Mouse (Mus musculus): ENCODE measurements around the gene Ppie.

GRCm38 (mm10) chr4:123116011-123116410 is 23.7 kb downstream of the Ppie start, which contains the start of gene Oxct2b:
- no peak for TF ChIP-seq POLR2A (IDR thresholded peaks at IDR 0.05; ENCODE audit: insufficient read depth, low read depth, low read length)
- TF ChIP-seq CTCF (IDR thresholded peaks at IDR 0.05), result no peak
- TF ChIP-seq EP300 (IDR thresholded peaks at IDR 0.05; ENCODE audit: insufficient read depth, low read depth, low read length), result no peak
